9 mouse cellular contexts compared by ENCODE assay signal in genomic region chr10:120306010-120306409, GRCm38 (mm10).
A peak's percentile ranks its signal among the peaks of the same experiment; 100 is the strongest.
DNase-seq lines count a peak whose midpoint lies in the region; ATAC-seq lines count a peak whose summit lies in the region.
"Had no signal": no experiment of that assay in that cellular context is flagged by ENCODE, and none has a peak within 500 bp of the region (broad histone marks: within the 10 kb centered on the region; RNA-seq: fewer than 3 reads in every experiment).

No protein-coding gene starts in this region.

- H3K4me3 ChIP-seq in liver, embryonic 12.5 days: no peak overlapping the region
- H3K4me3 ChIP-seq: limb, embryonic 15.5 days had no signal

- H3K27me3 ChIP-seq in liver, embryonic 12.5 days (replicated peaks): 0 out of 2 replicates have a peak, but pooled peaks cover 4% of the 10 kb centered on the region
- H3K27me3 ChIP-seq: limb, embryonic 15.5 days had no signal

- intact Hi-C loops in left cerebral cortex, postnatal 25 days (cut with DNase I): loop anchor here (5.0 kb wide), 1 partner anchor 396 kb away; no protein-coding TSS in a partner anchor

- peak; percentile 2 for DNase-seq in cerebellum, adult 8-10 months
- no peak for DNase-seq in cerebellum, adult 11-12 months
- peak; percentile 39 for DNase-seq in liver
- peak; percentile 82 for DNase-seq in adrenal gland, postnatal 14 days
- DNase-seq in left cerebral cortex, postnatal 25 days (ENCODE audit: low spot score in 2 of 2): peak; percentile 7 to 34
- peak; percentile 25 for DNase-seq in thymus, postnatal 25 days

- no peak overlapping the region for H3K9ac ChIP-seq in liver, embryonic 12.5 days
- H3K9ac ChIP-seq: limb, embryonic 15.5 days had no signal

- H3K4me2 ChIP-seq in liver, embryonic 12.5 days: no peak overlapping the region
- H3K4me2 ChIP-seq: limb, embryonic 15.5 days had no signal

- no peaks in the 10 kb centered on the region for H3K9me3 ChIP-seq in liver, embryonic 12.5 days (replicated peaks)
- H3K9me3 ChIP-seq: limb, embryonic 15.5 days had no signal

- no peaks in the 10 kb centered on the region for H3K4me1 ChIP-seq in liver, embryonic 12.5 days

- no peaks in the 10 kb centered on the region for H3K36me3 ChIP-seq in liver, embryonic 12.5 days
- H3K36me3 ChIP-seq: limb, embryonic 15.5 days had no signal

- no peak overlapping the region for H3K27ac ChIP-seq in liver, embryonic 12.5 days
- H3K27ac ChIP-seq: limb, embryonic 15.5 days had no signal

- no peak for ATAC-seq in liver, embryonic 12.5 days
- peak; percentile 46; the same call in 1 of the 2 replicates for ATAC-seq in granulocyte monocyte progenitor cell, adult 5-6 weeks (replicated peaks; ENCODE audit: poor library complexity, severe bottlenecking)

- 26% methylated on average over 5 of the region's 5 CpGs for WGBS in liver, embryonic 12.5 days (ENCODE audit: insufficient replicate concordance)
